Mouse (Mus musculus): ENCODE results near the gene Slc7a11. TPM values are rescaled to one million over a fixed set of nuclear protein-coding genes. Genes with fewer than 3 reads are reported as not detected.

Gene Slc7a11
- polyA plus RNA-seq, 1 experiment from 2014 or later, result 3.6 TPM

DNA sequence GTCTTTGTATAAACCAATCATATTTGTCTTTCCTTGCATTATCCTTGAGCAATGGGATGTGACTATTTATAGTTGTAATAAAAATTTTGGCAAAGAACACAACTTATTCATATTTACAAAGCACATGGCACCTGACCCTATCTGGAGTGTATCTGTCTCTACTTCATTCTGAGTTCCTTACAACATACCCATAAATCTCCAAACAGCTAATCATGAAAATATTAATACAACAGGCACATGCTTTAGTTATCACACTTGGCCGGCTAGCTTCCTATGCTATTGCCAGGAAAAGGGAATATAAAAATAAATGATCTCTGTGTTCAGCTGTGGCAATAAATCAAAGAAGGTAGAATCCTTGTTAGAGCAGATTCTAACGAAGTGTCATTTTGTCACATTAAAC lies 257.5 kb downstream of the Slc7a11 start:
- no peak for DNase-seq (ENCODE audit: low spot score)
- Histone ChIP-seq H3K27ac (no peak overlapping the region), H3K36me3 (no peaks in the 10 kb centered on the region), H3K9me3 (replicated peaks) (no peaks in the 10 kb centered on the region), H3K4me1 (peaks cover 5% of the 10 kb centered on the region; the same call in 1 of the 2 replicates), H3K27me3 (ENCODE audit: low read depth, poor library complexity, severe bottlenecking) (no peaks in the 10 kb centered on the region), H3K4me3 (no peak overlapping the region)
- whole genome bisulfite sequencing, result 75% methylated on average over 2 of the region's 2 CpGs

DNA sequence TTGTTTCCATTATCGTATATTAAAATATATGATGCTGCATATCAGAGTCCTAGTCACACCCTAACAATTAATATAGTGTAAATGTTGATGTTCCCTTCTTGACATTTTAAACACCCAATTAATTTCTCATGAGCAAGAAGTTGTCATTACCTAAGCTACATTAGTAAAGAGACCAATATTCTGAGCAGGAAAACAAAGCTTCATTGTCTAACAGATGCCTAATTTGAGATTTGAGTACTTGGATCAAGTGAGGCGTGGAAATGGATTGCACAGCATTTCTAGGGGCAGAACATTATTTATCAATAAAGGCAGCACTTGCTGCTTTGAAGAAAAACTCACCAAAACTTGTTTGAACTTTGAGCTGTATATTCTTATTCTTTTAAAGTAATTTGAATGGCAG lies 282.7 kb downstream of the Slc7a11 start:
- H3K36me3 ChIP-seq, result no peaks in the 10 kb centered on the region
- WGBS, result 85% methylated on average over 2 of the region's 2 CpGs
- no peak overlapping the region for H3K27ac ChIP-seq

DNA sequence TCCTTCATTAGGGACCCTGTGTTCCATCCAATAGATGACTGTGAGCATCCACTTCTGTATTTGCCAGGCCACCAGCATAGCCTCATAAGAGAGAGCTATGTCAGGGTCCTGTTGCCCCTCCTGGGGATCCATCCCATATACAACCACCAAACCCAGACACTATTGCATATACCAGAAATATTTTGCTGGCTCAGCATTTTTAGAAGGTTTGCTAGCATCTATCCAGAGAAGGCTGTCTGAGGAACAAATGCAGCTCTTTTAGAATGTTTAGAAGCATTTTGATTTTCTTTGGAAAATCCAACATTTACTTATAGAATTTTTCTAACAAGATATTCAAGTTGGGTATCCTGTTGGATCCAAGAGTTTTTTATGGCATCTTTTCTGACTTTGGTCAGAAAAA lies 299.3 kb downstream of the Slc7a11 start:
- no peaks in the 10 kb centered on the region for H3K4me1 ChIP-seq
- no peaks in the 10 kb centered on the region for H3K36me3 ChIP-seq
- no peak for DNase-seq (ENCODE audit: low spot score)
- H3K27me3 ChIP-seq (ENCODE audit: low read depth, poor library complexity, severe bottlenecking), result no peaks in the 10 kb centered on the region
- H3K4me3 ChIP-seq, result no peak overlapping the region
- H3K9me3 ChIP-seq (replicated peaks), result no peaks in the 10 kb centered on the region
- H3K27ac ChIP-seq, result no peak overlapping the region

More for the DNA sequence above, 282.7 kb downstream of the Slc7a11 start:
- no peak overlapping the region for H3K4me3 ChIP-seq
- H3K27me3 ChIP-seq (ENCODE audit: low read depth, poor library complexity, severe bottlenecking), result no peaks in the 10 kb centered on the region
- H3K9me3 ChIP-seq (replicated peaks), result no peaks in the 10 kb centered on the region
- no peak for DNase-seq (ENCODE audit: low spot score)
- H3K4me1 ChIP-seq, result no peaks in the 10 kb centered on the region

DNA sequence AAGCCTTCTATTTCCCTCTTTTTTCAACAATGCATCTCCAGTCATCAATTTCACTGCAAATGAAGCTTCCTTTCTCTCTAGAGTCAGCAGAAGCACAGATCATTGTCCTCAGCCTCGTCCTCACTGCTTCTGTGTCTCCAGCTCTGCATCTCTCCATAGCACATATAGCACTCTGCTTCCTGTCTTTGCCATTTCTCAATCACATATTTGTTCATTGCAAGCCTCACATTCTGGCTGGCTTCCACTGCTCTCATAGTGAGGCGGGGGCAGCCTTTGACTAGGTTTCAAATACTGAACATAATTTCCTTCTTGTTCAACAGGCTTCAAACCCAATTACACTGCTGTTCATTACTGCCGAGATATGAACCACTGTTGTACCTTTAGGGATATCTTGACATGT lies 305.1 kb downstream of the Slc7a11 start:
- 82% methylated on average over 3 of the region's 3 CpGs for WGBS
- no peak for DNase-seq (ENCODE audit: low spot score)
- Histone ChIP-seq H3K4me3 (no peak overlapping the region), H3K27ac (no peak overlapping the region), H3K27me3 (ENCODE audit: low read depth, poor library complexity, severe bottlenecking) (no peaks in the 10 kb centered on the region), H3K9me3 (replicated peaks) (no peaks in the 10 kb centered on the region), H3K36me3 (no peaks in the 10 kb centered on the region), H3K4me1 (no peaks in the 10 kb centered on the region)

DNA sequence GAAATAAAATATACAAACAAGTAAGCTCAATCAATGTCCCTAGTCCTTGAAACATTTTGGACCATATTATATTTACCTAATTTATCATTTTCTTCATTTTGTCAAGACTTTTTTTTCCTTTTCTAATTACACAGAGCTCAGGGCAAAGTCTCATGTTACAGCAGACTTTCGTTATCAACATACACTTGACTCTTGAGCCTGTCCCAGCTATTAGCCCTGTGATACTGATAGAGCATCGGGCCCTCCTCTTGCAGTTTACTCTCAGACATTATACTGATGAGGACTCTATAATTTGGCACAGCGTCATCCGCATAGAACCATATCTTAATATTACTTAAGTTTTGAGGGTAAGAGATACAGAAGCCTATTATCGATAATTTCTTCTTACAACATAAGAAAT lies 311.2 kb downstream of the Slc7a11 start:
- no peaks in the 10 kb centered on the region for H3K4me1 ChIP-seq
- H3K9me3 ChIP-seq (replicated peaks), result no peaks in the 10 kb centered on the region
- H3K27me3 ChIP-seq (ENCODE audit: low read depth, poor library complexity, severe bottlenecking), result no peaks in the 10 kb centered on the region
- DNase-seq (ENCODE audit: low spot score), result no peak
- H3K36me3 ChIP-seq, result no peaks in the 10 kb centered on the region
- no peak overlapping the region for H3K4me3 ChIP-seq
- no peak overlapping the region for H3K27ac ChIP-seq
- 89% methylated on average over 5 of the region's 5 CpGs for WGBS

DNA sequence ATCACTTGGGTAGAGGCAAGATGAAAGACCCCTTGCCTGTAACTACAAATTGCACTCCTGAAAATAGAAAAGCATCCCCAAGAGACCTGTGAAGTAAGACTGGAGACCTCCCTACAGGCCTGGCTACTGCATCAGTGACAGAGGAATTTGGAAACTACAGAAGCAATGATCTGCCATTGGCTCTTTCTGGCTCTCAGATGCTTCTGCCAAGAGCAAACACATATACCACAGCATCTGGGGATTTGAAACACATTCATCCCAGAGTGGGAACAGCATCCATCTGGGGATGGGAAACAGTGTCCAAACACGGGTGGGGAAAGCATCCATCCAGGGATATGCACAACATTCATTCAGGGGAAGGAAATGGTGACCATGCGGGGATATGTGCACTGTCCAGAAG lies 313.1 kb downstream of the Slc7a11 start:
- 88% methylated on average over 2 of the region's 2 CpGs for WGBS
- H3K4me1 ChIP-seq, result no peaks in the 10 kb centered on the region
- H3K9me3 ChIP-seq (replicated peaks), result no peaks in the 10 kb centered on the region
- H3K27ac ChIP-seq, result no peak overlapping the region
- no peak for DNase-seq (ENCODE audit: low spot score)
- H3K36me3 ChIP-seq, result no peaks in the 10 kb centered on the region
- H3K4me3 ChIP-seq, result no peak overlapping the region
- no peaks in the 10 kb centered on the region for H3K27me3 ChIP-seq (ENCODE audit: low read depth, poor library complexity, severe bottlenecking)

DNA sequence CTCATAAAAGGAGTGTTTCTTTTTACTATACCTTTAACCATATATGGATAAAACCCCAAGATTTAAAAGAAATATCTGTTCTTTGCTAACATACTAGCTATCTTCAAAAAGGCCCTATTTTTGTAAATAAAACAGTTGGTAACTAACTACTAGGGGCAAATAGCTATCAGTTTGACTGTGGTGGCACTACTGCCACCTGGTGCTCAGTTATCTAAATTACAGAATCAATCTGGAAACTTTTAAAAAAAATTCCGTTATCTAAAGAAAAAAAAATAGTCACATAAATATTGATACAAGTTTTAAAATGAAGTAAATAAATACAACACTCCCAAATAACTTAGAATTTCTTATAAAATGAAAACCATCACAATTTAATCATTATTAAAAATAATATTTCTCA lies 322.4 kb downstream of the Slc7a11 start:
- 66% methylated on average over 1 of the region's 1 CpGs for WGBS
- Histone ChIP-seq H3K4me1 (no peaks in the 10 kb centered on the region), H3K27me3 (ENCODE audit: low read depth, poor library complexity, severe bottlenecking) (no peaks in the 10 kb centered on the region), H3K4me3 (no peak overlapping the region), H3K9me3 (replicated peaks) (no peaks in the 10 kb centered on the region), H3K36me3 (no peaks in the 10 kb centered on the region), H3K27ac (no peak overlapping the region)
- DNase-seq (ENCODE audit: low spot score), result no peak

DNA sequence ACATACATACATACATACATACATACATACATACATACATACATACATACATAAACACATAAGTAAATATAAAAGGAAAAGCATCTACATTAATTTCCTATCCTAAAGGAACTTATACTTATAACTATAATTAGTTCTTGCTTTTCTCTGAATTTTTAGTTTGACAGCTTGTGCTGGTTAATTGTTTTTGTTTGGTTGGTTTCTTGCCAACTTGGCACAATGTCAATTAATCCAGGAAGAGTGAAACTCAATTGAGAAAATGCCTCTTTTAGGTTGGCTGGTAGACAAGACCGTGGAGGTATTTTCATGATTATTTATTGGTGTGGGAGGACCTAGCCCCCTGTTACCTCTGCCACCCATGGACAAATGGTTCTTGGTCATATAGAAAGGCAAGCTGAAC lies 327.1 kb downstream of the Slc7a11 start:
- Histone ChIP-seq H3K27me3 (ENCODE audit: low read depth, poor library complexity, severe bottlenecking) (no peaks in the 10 kb centered on the region), H3K36me3 (no peaks in the 10 kb centered on the region), H3K4me1 (no peaks in the 10 kb centered on the region), H3K27ac (no peak overlapping the region), H3K4me3 (no peak overlapping the region), H3K9me3 (replicated peaks) (no peaks in the 10 kb centered on the region)
- no peak for DNase-seq (ENCODE audit: low spot score)
- WGBS, result 90% methylated on average over 1 of the region's 1 CpGs

DNA sequence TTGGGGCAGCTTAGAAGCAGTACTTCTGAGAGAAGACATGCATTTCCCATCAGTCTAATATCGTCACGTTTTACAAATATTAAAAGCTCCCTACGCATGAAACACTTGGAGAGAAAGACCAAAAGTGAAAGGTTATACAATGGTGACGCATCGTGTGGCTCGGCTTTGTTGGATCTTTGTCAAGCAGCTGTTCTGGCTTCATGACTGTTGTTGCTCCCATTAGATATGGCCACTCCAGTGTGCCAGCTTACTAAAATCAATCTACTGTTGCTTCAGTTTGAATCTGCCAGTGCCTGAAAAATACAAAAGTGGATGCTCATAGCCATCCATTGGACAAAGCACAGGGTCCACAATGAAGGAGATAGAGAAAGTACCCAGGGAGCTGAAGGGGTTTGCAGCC lies 337.9 kb downstream of the Slc7a11 start:
- WGBS, result 95% methylated on average over 6 of the region's 6 CpGs
- no peaks in the 10 kb centered on the region for H3K36me3 ChIP-seq
- H3K4me3 ChIP-seq, result no peak overlapping the region
- no peak overlapping the region for H3K27ac ChIP-seq
- DNase-seq (ENCODE audit: low spot score), result no peak
- H3K4me1 ChIP-seq, result no peaks in the 10 kb centered on the region
- H3K27me3 ChIP-seq (ENCODE audit: low read depth, poor library complexity, severe bottlenecking), result no peaks in the 10 kb centered on the region
- H3K9me3 ChIP-seq (replicated peaks), result no peaks in the 10 kb centered on the region

DNA sequence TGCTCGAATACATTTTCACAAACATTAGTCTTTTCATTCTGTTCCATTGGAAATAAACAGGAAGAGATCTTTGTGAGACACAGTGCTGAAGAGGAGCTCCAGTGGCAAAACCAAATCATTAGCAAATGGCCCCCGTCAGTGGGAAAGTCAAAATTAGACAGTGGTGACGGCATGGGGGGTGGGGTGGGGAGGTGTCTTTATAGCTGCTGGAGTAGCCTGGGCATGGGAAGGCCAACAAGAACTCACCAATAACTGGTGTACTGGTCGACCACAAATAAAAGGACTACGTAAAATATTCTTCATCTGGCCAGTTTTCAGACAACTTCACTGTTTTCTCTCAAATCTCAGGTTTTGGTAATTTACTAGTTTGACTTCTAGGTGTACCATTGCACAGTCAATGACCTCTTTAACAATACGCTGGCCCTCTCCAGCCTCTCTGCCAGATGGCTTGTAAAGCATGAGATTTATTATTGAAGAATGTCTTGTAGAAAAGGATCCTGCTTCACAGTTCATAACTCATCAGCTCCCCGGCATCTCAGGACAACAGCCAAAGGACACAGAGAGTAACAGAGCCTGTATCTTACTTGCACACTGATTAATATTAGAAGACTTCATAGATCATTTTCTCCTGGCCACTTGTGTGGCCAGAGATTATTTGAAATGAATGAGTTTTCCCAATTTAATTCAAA lies 348.9 kb downstream of the Slc7a11 start:
- WGBS, result 47% methylated on average over 7 of the region's 7 CpGs
- 0 out of 2 replicates have a peak overlapping the region, but pooled peaks have one; percentile 19 for H3K27ac ChIP-seq

DNA sequence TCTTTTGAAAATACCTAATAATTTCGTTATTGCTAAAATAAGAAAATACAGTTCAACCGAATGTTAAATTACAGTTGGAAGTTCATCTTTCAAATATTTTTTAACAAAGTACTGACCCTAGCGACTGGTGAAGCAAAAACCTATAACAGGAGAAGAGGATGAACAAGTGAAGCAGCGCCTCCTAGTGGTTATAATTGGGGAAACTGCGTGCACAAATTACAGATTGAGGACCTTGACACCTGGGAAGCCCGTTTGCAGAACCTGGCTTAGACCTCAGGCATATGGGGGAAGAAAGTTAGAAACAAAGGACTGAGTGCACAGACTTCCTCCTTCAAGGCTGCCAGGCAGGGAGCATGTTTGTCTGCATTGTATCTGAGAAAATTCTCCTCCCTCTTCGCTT lies 366.4 kb downstream of the Slc7a11 start:
- DNase-seq (ENCODE audit: low spot score), result peak; percentile 80
- Histone ChIP-seq H3K27me3 (ENCODE audit: low read depth, poor library complexity, severe bottlenecking) (no peaks in the 10 kb centered on the region), H3K36me3 (no peaks in the 10 kb centered on the region), H3K9me3 (replicated peaks) (no peaks in the 10 kb centered on the region), H3K27ac (peak overlapping the region; percentile 64), H3K4me1 (peaks cover 4% of the 10 kb centered on the region; the same call in 1 of the 2 replicates), H3K4me3 (no peak overlapping the region)
- WGBS, result 20% methylated on average over 7 of the region's 7 CpGs

More for the DNA sequence above, 348.9 kb downstream of the Slc7a11 start:
- Histone ChIP-seq H3K4me1 (peaks cover 8% of the 10 kb centered on the region), H3K27me3 (ENCODE audit: low read depth, poor library complexity, severe bottlenecking) (no peaks in the 10 kb centered on the region), H3K4me3 (no peak overlapping the region), H3K36me3 (no peaks in the 10 kb centered on the region), H3K9me3 (replicated peaks) (no peaks in the 10 kb centered on the region)
- peak; percentile 37 for DNase-seq (ENCODE audit: low spot score)

DNA sequence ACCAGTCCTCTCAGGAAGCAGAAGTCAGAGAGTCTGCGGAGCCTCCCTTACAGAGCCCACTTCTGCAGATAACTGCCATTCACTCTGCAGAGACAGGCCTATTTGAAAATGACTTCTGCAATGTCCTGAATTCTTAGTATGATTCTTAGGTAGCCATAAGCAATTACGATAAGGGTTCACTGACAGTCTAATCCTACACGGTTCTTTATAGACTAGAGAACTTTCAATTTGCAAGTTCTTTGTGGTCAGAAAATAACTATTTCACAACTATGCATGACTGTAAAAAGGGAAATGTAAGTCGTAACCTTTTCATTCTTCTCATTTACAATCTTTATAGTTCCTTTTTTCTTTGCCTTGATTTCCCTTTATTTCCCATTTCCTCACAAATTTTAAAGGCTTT lies 380.0 kb downstream of the Slc7a11 start:
- H3K36me3 ChIP-seq, result no peaks in the 10 kb centered on the region
- H3K27ac ChIP-seq, result no peak overlapping the region
- 94% methylated on average over 4 of the region's 4 CpGs for WGBS
- no peaks in the 10 kb centered on the region for H3K9me3 ChIP-seq (replicated peaks)
- H3K4me1 ChIP-seq, result no peaks in the 10 kb centered on the region
- no peaks in the 10 kb centered on the region for H3K27me3 ChIP-seq (ENCODE audit: low read depth, poor library complexity, severe bottlenecking)
- no peak overlapping the region for H3K4me3 ChIP-seq
- DNase-seq (ENCODE audit: low spot score), result no peak

DNA sequence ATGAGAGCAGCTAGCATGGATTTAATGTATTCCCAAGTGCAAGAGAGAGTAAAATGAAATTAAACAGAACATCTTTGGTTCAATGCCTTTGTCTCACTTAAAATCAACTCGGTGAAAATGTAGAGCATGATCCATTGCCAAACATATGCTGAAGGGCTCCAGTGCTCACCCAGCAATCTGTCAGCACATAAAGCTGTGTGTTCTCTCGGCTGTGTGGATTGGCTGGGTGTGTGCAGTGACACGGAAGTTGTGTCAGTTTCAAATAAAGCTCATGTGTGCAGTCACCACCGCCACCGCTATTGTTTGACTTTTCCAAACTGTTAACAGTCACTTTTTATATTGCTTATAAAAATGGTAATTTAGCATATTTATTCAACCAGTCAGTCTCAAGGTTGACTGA lies 398.7 kb downstream of the Slc7a11 start:
- no peak for DNase-seq (ENCODE audit: low spot score)
- no peaks in the 10 kb centered on the region for H3K9me3 ChIP-seq (replicated peaks)

DNA sequence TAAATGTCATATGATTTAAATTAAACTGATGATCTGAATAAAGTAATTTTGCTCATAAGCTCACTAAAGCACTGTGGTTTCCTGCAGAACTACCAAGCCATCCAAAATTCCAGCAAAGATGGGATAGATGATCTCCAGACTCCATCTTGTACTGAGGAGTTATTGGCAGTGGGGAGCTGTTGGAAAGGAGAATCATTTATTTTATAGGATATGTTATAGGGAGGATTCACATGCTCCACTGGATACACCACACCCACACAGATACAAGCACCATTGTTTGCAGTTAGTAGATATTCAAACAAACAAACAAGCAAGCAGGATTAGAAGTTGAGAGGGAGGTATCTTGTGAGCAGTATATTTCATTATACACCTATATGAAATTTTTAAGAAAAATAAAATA lies 399.3 kb downstream of the Slc7a11 start:
- H3K4me3 ChIP-seq, result no peak overlapping the region
- no peaks in the 10 kb centered on the region for H3K36me3 ChIP-seq
- H3K27me3 ChIP-seq (ENCODE audit: low read depth, poor library complexity, severe bottlenecking), result no peaks in the 10 kb centered on the region
- no peaks in the 10 kb centered on the region for H3K9me3 ChIP-seq (replicated peaks)
- H3K4me1 ChIP-seq, result no peaks in the 10 kb centered on the region
- DNase-seq (ENCODE audit: low spot score), result no peak
- no peak overlapping the region for H3K27ac ChIP-seq

More for the DNA sequence above, 398.7 kb downstream of the Slc7a11 start:
- Histone ChIP-seq H3K4me1 (no peaks in the 10 kb centered on the region), H3K27me3 (ENCODE audit: low read depth, poor library complexity, severe bottlenecking) (no peaks in the 10 kb centered on the region), H3K36me3 (no peaks in the 10 kb centered on the region), H3K4me3 (no peak overlapping the region), H3K27ac (no peak overlapping the region)
- 90% methylated on average over 5 of the region's 5 CpGs for WGBS

Measured in limb, embryonic 10.5 days (tissue).